Mouse (Mus musculus): Measurements from ENCODE around the gene Mapk9.

- TF ChIP-seq CTCF (IDR thresholded peaks at IDR 0.05; ENCODE audit: low read depth) (no peak), EP300 (IDR thresholded peaks at IDR 0.05; ENCODE audit: low read depth) (no peak)
These were observed 54.6 kb downstream of the Mapk9 start for GRCm38 (mm10) chr11:49900962-49901658.

All from liver, embryonic 14.5 days (tissue).